Mouse (Mus musculus) olfactory bulb, adult 2 months (tissue): ENCODE measurements around the gene Fam129b.

Source experiments
- CTCF ChIP-seq: fragments of 200-500 bp; IDR thresholded peaks from 2 replicates; pipeline ENCODE4 v1.5.1; 2012; ENCODE audit warnings: low read depth, mild to moderate bottlenecking, low read length, moderate library complexity; ENCODE audit not compliant: insufficient read depth
- POLR2A ChIP-seq: fragments of 200-500 bp; IDR thresholded peaks from 2 replicates; pipeline ENCODE4 v1.6.1; 2012; ENCODE audit warnings: mild to moderate bottlenecking, low read depth, low read length, moderate library complexity; ENCODE audit not compliant: insufficient read depth

DNA sequence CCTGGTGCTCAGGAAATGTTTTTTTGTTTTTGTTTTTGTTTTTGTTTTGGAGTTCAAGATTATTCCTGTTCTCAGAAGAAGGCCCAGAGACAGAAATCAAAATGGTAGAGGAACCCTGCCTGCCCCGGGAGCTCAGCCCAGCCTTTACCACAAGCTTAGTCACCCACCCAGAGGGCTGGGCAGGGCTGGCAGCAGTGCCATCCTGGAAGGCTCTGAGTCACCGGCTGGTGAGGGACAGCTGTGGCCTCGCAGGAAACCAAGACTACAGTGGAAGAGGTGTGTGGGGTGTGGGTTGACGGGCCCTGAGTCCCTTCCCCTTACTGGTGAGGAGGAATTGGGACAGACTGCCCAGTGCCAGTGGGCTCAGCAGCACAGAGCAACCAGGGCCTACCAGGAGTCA, 8.6 kb upstream of the Fam129b start:
- TF ChIP-seq POLR2A = no peak
- TF ChIP-seq CTCF = no peak
